Mouse (Mus musculus) forebrain, embryonic 12.5 days (tissue): ENCODE measurements around the gene Klf17. TPM values are rescaled to one million over a fixed set of nuclear protein-coding genes. Genes with fewer than 3 reads are reported as not detected.
"Not testable (repeated sequence)": the region's sequence is repeated elsewhere in the genome, so short reads cannot be mapped to it uniquely, and the experiment has no call there.

Experiments used
- ATAC-seq: fragments of 200-750 bp; cut with Nextera tagmentation; 2 replicates; pipeline ENCODE4 v1.8.0; 2017; ENCODE audit warnings: moderate TSS enrichment; ENCODE audit not compliant: low FRiP score
- H3K27ac ChIP-seq: fragments of 300-500 bp; sonication (generic); 2 replicates; pipeline ENCODE4 v1.5.1; 2016; ENCODE audit warnings: mild to moderate bottlenecking
- H3K27me3 ChIP-seq: fragments of 300-500 bp; sonication (generic); 2 replicates; pipeline ENCODE4 v1.6.1; 2016; ENCODE audit warnings: mild to moderate bottlenecking
- H3K36me3 ChIP-seq: fragments of 300-500 bp; sonication (generic); replicated peaks from 2 replicates; pipeline ENCODE4 v1.6.1; 2016; ENCODE audit warnings: mild to moderate bottlenecking
- H3K4me1 ChIP-seq: fragments of 300-500 bp; sonication (generic); 2 replicates; pipeline ENCODE4 v1.6.1; 2016
- H3K4me2 ChIP-seq: fragments of 300-500 bp; sonication (generic); 2 replicates; pipeline ENCODE4 v1.6.1; 2016; ENCODE audit warnings: mild to moderate bottlenecking, moderate library complexity
- H3K4me3 ChIP-seq: fragments of 300-500 bp; sonication (generic); replicated peaks from 2 replicates; pipeline ENCODE4 v1.5.1; 2016; ENCODE audit warnings: mild to moderate bottlenecking
- H3K9ac ChIP-seq: fragments of 300-500 bp; sonication (generic); 2 replicates; pipeline ENCODE4 v1.6.1; 2016; ENCODE audit warnings: mild to moderate bottlenecking
- H3K9me3 ChIP-seq: fragments of 300-500 bp; sonication (generic); 2 replicates; pipeline ENCODE4 v1.6.1; 2016
- WGBS: fragments of 180-500 bp; shearing (Covaris S2); methylation state at CpG from one replicate; pipeline ENCODE4 v1.1.7; 2016; 5-methylcytosine and 5-hydroxymethylcytosine counted together
- polyA plus RNA-seq: library from polyadenylated mRNA; unstranded; fragments of >200 nt; fragmentation: Nextera tagmentation; extraction: Ambion mirVana; gene quantifications from 2 replicates; pipeline ENCODE4 v1.2.1, GENCODE M21; 2016

Klf17 gene
- not detected in 2 replicates for polyA plus RNA-seq

DNA sequence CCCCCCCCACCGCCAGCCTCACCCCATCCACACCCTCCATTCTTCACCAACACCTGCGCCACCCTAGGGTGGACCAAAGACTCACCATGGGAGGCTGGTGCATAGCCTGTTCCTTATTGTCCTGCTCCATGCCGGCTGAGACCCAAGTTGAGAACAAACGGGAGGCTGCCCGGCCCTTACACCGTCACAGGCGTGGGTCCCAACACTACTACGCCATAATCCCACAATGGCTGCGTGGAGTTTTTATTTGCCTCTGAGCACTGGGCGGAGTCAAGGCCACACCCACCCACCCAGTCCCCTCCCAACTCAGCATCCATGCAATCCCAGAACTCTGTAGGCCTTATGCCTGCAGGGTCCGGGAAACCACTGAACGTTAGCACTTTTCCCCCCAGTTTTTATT lies at the start of gene Klf17:
Gene Klf17 (minus strand): TSS at position 233 of the 400 bp plus-strand sequence.
- Histone ChIP-seq H3K4me3 (no peak within 1 kb of the TSS), H3K9ac (no peak within 1 kb of the TSS), H3K36me3 (no peaks in the 10 kb centered on the region), H3K27ac (no peak within 1 kb of the TSS), H3K9me3 (no peaks in the 10 kb centered on the region), H3K4me2 (no peak within 1 kb of the TSS), H3K27me3 (no peaks in the 10 kb centered on the region), H3K4me1 (no peaks in the 10 kb centered on the region)
- ATAC-seq: no peak
- WGBS: 72% methylated on average over 12 of the region's 12 CpGs

DNA sequence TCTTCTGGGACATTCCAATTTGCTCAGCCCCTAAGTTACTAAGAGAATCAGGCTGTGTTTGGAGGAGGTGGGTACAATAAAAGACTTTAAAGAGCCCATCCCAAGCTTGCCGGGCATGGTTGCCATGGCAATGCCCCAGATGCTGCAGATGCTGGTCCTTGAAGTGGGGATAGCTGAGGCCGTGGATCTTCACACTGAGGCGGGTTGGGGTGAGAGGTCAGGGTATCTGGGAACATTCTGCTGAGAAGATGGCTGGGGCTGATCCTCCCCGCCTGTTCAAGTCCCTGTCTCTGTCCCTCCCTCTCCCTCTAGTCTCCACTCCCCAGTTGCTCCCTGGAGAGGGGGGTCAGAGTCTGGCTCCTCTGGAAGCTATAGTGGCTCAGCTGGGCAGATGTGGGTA lies 48.9 kb upstream of the Klf17 start:
- Histone ChIP-seq H3K4me2 (no peak overlapping the region), H3K27ac (no peak overlapping the region), H3K4me1 (peaks cover 4% of the 10 kb centered on the region; the same call in 1 of the 2 replicates), H3K9ac (no peak overlapping the region), H3K9me3 (no peaks in the 10 kb centered on the region), H3K36me3 (no peaks in the 10 kb centered on the region), H3K27me3 (no peaks in the 10 kb centered on the region), H3K4me3 (no peak overlapping the region)
- no peak for ATAC-seq
- WGBS: 49% methylated on average over 4 of the region's 4 CpGs

DNA sequence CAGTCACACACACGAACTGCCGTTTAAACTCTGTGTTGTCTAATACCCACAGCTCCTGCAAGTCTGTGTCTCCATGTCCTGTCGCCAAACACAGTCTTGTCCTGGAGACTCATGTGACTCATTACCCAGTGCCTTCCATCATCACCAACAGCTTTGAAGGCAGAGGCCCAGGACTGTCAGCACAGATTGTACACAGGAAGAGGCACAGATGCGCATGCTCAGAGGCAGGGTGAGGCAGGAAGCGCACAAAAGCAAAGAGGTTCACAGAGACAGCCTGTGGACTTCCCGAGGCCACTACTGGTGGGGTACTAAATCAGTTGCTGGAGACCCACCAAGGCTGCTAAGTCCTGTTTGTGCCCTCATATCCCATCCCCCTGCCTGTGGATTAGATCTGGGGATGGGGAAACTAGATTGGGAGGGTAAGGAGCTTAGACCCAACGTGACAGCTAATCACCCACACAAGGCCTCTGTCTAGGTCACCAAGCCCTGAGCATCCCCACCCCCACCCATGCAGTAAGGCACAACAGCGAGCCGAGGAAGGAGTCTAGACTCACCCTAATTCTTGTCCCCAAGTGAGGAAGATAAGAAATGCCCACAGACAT lies 48.2 kb upstream of the Klf17 start:
- Histone ChIP-seq H3K9ac (no peak overlapping the region), H3K4me1 (peaks cover 4% of the 10 kb centered on the region; the same call in 1 of the 2 replicates), H3K4me3 (no peak overlapping the region), H3K4me2 (no peak overlapping the region), H3K27ac (no peak overlapping the region), H3K27me3 (no peaks in the 10 kb centered on the region), H3K9me3 (no peaks in the 10 kb centered on the region), H3K36me3 (no peaks in the 10 kb centered on the region)
- 70% methylated on average over 9 of the region's 9 CpGs for WGBS
- no peak for ATAC-seq

- no peak overlapping the region for H3K4me3 ChIP-seq
- no peak overlapping the region for H3K27ac ChIP-seq
Observed at GRCm38 (mm10) chr4:117810933-117811332, 45.5 kb upstream of the Klf17 start.

DNA sequence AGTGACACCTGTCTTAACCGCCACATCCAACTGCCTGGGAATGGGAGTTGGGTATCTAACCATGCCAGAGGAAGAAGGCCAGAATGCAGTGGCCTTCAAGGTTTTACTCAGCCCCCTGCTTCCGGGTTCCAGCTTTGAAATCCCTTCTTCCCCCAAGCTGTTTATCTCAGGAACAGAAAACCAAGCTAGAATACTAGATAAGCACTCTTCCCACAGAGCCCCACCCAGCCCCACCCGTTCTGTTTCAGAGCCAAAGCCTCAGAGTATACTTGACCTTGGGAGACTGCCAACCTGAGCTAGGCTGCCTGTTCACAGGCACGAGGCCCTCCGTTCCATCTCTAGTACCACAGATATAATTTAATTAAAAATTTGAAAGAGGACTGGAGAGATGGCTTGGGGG lies 41.5 kb upstream of the Klf17 start:
- Histone ChIP-seq H3K9ac (no peak overlapping the region), H3K27ac (no peak overlapping the region), H3K4me2 (no peak overlapping the region), H3K4me1 (no peaks in the 10 kb centered on the region), H3K4me3 (no peak overlapping the region), H3K9me3 (no peaks in the 10 kb centered on the region), H3K36me3 (no peaks in the 10 kb centered on the region), H3K27me3 (no peaks in the 10 kb centered on the region)
- ATAC-seq: no peak
- WGBS: 80% methylated on average over 5 of the region's 5 CpGs

More at GRCm38 (mm10) chr4:117810933-117811332, 45.5 kb upstream of the Klf17 start:
- Histone ChIP-seq H3K9me3 (no peaks in the 10 kb centered on the region), H3K27me3 (no peaks in the 10 kb centered on the region), H3K36me3 (no peaks in the 10 kb centered on the region), H3K4me1 (peaks cover 4% of the 10 kb centered on the region; the same call in 1 of the 2 replicates), H3K4me2 (no peak overlapping the region), H3K9ac (no peak overlapping the region)
- no peak for ATAC-seq
- WGBS: 78% methylated on average over 2 of the region's 2 CpGs

- no peak overlapping the region for H3K4me3 ChIP-seq
- H3K36me3 ChIP-seq: no peaks in the 10 kb centered on the region
- no peaks in the 10 kb centered on the region for H3K27me3 ChIP-seq
- no peak overlapping the region for H3K27ac ChIP-seq
- WGBS: 83% methylated on average over 6 of the region's 6 CpGs
- H3K9ac ChIP-seq: no peak overlapping the region
- H3K4me2 ChIP-seq: no peak overlapping the region
- no peak for ATAC-seq
- no peaks in the 10 kb centered on the region for H3K4me1 ChIP-seq
- H3K9me3 ChIP-seq: no peaks in the 10 kb centered on the region
Observed at GRCm38 (mm10) chr4:117799904-117800303, 34.5 kb upstream of the Klf17 start.

- H3K27ac ChIP-seq: no peak overlapping the region
- no peak overlapping the region for H3K4me2 ChIP-seq
- no peak overlapping the region for H3K4me3 ChIP-seq
- 74% methylated on average over 10 of the region's 10 CpGs for WGBS
- no peaks in the 10 kb centered on the region for H3K27me3 ChIP-seq
- H3K9me3 ChIP-seq: no peaks in the 10 kb centered on the region
- H3K4me1 ChIP-seq: no peaks in the 10 kb centered on the region
- H3K36me3 ChIP-seq: no peaks in the 10 kb centered on the region
- H3K9ac ChIP-seq: no peak overlapping the region
- no peak for ATAC-seq
Observed at GRCm38 (mm10) chr4:117788308-117788707, 22.9 kb upstream of the Klf17 start.

DNA sequence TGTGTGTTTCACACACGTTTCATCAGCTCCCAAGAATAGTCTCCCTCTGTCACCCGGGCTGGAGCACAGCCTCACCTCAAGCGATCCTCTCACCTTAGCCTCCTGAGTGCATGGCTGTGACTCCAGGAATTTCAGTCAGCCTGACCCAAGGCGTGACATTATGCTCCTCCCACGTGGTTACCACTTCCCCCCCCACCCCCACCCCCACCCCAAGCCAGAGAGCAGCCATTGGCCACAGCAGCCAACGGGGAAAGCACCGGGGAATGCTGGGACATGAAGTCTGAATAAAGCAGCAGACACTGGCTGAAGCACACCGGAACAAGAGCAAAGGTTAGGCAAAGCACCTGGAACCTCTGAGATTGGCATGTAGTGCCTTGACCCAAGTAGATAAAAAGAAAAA lies 21.5 kb upstream of the Klf17 start:
- Histone ChIP-seq H3K9me3 (no peaks in the 10 kb centered on the region), H3K27ac (no peak overlapping the region), H3K27me3 (no peaks in the 10 kb centered on the region), H3K4me3 (no peak overlapping the region), H3K4me2 (no peak overlapping the region), H3K9ac (no peak overlapping the region), H3K4me1 (no peaks in the 10 kb centered on the region), H3K36me3 (no peaks in the 10 kb centered on the region)
- 51% methylated on average over 8 of the region's 8 CpGs for WGBS
- ATAC-seq: no peak

DNA sequence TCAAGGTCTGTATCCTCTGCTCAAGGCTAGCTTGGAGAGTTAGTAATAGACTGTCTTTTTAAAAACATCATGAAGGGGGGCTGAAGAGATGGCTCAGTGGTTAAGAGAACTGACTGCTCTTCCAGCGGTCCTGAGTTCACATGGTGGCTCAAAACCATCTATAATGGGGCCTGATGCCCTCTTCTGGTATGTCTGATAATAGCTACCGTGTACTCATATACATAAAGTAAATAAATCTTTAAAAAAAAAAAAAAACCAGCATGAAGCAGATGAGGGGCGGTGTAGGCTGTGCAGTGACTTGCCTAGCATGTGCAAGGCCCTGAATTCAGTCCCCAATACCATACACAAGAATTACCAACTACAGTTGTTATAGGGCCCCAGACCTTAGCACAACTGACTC lies 17.5 kb upstream of the Klf17 start:
- no peak for ATAC-seq

DNA sequence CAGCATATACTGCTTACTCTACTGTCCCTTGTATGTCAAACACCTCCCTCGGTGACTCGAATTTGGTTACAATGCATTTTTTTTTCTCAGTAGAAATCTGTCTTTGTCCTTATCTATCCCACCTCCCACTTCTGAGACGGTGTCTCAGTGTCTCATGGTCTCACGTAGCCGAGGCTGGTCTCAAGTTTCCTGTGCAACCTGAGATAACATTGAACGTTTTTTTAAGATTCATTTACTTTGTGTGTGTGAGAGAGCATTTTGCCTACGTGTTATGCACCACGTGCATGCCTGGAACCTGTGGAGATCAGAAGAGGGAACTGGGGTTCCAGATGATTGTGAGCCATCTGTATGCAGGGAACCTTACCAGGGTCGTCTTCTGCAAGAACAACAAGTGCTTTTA lies 7.5 kb upstream of the Klf17 start:
- H3K9me3 ChIP-seq: no peaks in the 10 kb centered on the region

More for the DNA sequence above, 17.5 kb upstream of the Klf17 start:
- Histone ChIP-seq H3K27me3 (no peaks in the 10 kb centered on the region), H3K9me3 (no peaks in the 10 kb centered on the region), H3K27ac (no peak overlapping the region), H3K4me1 (peaks cover 5% of the 10 kb centered on the region; the same call in 1 of the 2 replicates), H3K9ac (no peak overlapping the region), H3K4me3 (no peak overlapping the region), H3K4me2 (no peak overlapping the region), H3K36me3 (no peaks in the 10 kb centered on the region)
- 89% methylated on average over 3 of the region's 3 CpGs for WGBS

DNA sequence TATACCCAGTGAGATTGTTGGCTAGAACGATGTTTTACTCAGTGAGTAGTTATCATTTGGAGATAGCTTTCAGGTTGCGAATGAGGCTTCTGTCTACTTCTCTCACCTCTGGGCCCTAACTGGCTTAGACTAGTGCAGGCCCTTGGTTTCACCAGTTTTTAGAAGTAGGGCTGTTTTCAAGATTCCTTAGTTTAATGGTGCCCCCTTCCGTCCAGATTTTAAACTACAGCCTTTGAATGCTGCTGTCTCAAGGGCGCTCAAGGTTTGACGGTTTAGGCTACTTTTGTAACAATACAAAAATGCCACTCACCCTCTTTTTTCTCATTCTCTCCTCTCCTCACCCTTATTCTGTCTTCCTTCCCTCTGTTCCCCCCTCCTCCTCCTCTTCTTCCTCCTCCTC lies 5.5 kb upstream of the Klf17 start:
- H3K36me3 ChIP-seq: no peaks in the 10 kb centered on the region
- WGBS: 22% methylated on average over 5 of the region's 5 CpGs

More for the DNA sequence above, 7.5 kb upstream of the Klf17 start:
- H3K36me3 ChIP-seq: no peaks in the 10 kb centered on the region
- no peaks in the 10 kb centered on the region for H3K4me1 ChIP-seq
- no peak overlapping the region for H3K4me3 ChIP-seq
- H3K9ac ChIP-seq: no peak overlapping the region
- 72% methylated on average over 9 of the region's 9 CpGs for WGBS
- no peak overlapping the region for H3K4me2 ChIP-seq
- no peaks in the 10 kb centered on the region for H3K27me3 ChIP-seq
- no peak for ATAC-seq
- H3K27ac ChIP-seq: no peak overlapping the region

DNA sequence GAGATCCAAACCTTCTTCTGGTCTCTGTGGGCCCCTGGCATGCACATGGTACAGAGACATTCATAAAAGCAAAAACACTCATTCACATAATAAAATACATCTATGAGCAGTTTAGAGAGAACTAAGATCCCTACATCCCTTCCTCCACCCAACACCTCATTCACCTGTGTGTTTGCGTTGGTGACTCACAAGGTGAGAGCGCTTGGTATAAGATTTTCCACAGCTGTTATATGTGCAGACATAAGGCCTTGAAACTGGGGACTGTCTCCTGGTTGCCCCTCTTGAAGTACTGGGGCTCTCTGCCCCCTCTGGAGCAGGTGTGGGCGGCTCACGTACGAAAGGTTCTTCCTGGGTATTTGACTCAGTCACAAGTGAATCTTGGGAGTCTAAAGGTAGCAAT lies 5.3 kb downstream of the Klf17 start:
- no peak for ATAC-seq
- no peaks in the 10 kb centered on the region for H3K4me1 ChIP-seq
- no peaks in the 10 kb centered on the region for H3K27me3 ChIP-seq
- H3K9me3 ChIP-seq: no peaks in the 10 kb centered on the region
- H3K27ac ChIP-seq: no peak overlapping the region
- no peaks in the 10 kb centered on the region for H3K36me3 ChIP-seq
- H3K4me2 ChIP-seq: no peak overlapping the region
- 95% methylated on average over 5 of the region's 5 CpGs for WGBS
- no peak overlapping the region for H3K4me3 ChIP-seq
- no peak overlapping the region for H3K9ac ChIP-seq

More for the DNA sequence above, 5.5 kb upstream of the Klf17 start:
- H3K4me1 ChIP-seq: no peaks in the 10 kb centered on the region
- H3K4me3 ChIP-seq: no peak overlapping the region
- no peak overlapping the region for H3K4me2 ChIP-seq
- H3K27me3 ChIP-seq: no peaks in the 10 kb centered on the region
- no peak for ATAC-seq
- H3K9me3 ChIP-seq: no peaks in the 10 kb centered on the region
- no peak overlapping the region for H3K27ac ChIP-seq
- no peak overlapping the region for H3K9ac ChIP-seq

DNA sequence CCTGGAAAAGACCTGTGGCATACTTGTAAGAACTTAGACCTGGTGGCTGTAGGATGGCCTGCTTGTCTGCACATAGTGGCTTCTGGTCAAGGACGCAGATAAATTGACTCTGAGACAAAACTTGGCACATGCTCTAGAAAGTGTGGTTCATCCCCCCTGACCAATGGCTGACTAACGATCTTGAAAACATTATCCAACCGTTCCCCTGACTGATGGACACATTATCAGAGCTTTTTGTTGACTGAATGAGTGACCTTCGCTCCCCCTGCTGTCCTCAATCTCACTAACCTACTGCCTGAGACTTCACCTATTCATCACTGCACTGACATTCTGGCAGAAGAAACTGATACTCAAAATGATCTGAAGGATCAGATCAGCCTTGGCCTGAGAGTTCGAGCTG lies 13.0 kb downstream of the Klf17 start:
- H3K4me3 ChIP-seq, H3K36me3 ChIP-seq, H3K27ac ChIP-seq, H3K27me3 ChIP-seq, H3K4me2 ChIP-seq, H3K9me3 ChIP-seq, ATAC-seq, H3K4me1 ChIP-seq, H3K9ac ChIP-seq: not testable (repeated sequence)
- 80% methylated on average over 5 of the region's 5 CpGs for WGBS
